Mouse (Mus musculus): ENCODE measurements around the gene Kat14. TPM values are rescaled to one million over a fixed set of nuclear protein-coding genes. Genes with fewer than 3 reads are reported as not detected.
A peak's percentile ranks its signal among the peaks of the same experiment; 100 is the strongest.

The Kat14 gene
- 24.3 and 25.6 TPM in 2 replicates for polyA plus RNA-seq (2015; fragmentation: Nextera tagmentation; extraction: Ambion mirVana)

GRCm38 (mm10) chr2:144368400-144369019 lies at the start of gene Kat14, which contains the start of gene Pet117:
Gene Kat14, plus strand, starts transcription at chr2:144368983.
Gene Pet117, plus strand, starts transcription at chr2:144368996.
- Histone ChIP-seq H3K4me1 (peaks cover 26% of the 10 kb centered on the region), H3K9ac (replicated peaks) (peak within 1 kb of the TSS; percentile 83), H3K9me3 (replicated peaks) (no peaks in the 10 kb centered on the region), H3K27ac (replicated peaks) (peak within 1 kb of the TSS; percentile 97), H3K27me3 (replicated peaks) (no peaks in the 10 kb centered on the region), H3K4me2 (peak within 1 kb of the TSS; percentile 72), H3K36me3 (peaks cover 5% of the 10 kb centered on the region), H3K4me3 (replicated peaks) (peak within 1 kb of the TSS; percentile 88)
- peak; percentile 96 for ATAC-seq (ENCODE audit: low FRiP score)
- WGBS: 6% methylated on average over 38 of the region's 38 CpGs

DNA sequence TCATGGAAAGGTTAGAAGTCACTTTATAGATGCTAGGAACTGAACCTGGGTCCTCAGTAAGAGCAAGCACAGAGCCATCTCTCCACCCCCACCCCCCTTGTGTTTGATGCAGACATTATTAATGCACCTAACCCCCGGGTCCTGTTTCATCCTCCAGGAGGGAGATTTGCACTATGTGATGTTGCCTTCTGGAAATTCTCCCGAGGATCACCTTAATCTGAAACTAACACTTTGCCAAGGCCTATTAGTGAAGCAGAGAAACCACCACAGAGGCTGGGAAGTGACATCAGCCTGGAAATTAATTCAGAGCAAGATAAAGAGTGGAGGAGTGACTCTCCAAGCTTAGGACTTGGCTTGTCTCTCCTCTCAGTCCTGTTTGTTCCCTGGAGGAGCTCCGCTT lies 44.6 kb upstream of the Kat14 start:
- no peaks in the 10 kb centered on the region for H3K9me3 ChIP-seq (replicated peaks)
- H3K27ac ChIP-seq (replicated peaks): no peak overlapping the region
- H3K4me3 ChIP-seq (replicated peaks): no peak overlapping the region
- no peaks in the 10 kb centered on the region for H3K36me3 ChIP-seq
- 69% methylated on average over 3 of the region's 3 CpGs for WGBS
- no peak for ATAC-seq (ENCODE audit: low FRiP score)
- no peak overlapping the region for H3K4me2 ChIP-seq
- no peak overlapping the region for H3K9ac ChIP-seq (replicated peaks)
- peaks cover 17% of the 10 kb centered on the region for H3K27me3 ChIP-seq (replicated peaks)
- H3K4me1 ChIP-seq: no peaks in the 10 kb centered on the region

DNA sequence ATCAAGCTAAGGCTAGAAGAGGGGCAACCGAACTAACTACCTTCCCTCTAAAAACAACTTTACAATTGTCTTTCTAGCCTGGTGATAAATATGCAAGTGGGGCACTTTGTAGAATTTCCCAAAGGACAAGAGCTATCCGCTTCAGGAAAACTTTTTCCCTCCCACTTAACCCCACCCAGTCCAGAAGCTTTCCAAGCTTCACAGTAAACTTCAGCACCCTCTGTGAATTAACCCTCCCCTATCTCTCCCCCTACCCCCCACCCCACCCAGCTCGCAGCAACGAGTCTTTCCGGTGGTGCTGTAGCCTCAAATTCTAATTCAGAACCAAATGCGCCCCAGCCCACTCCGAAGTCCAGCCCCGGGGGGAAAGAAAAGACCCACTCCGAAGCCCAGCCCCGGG lies 39.3 kb upstream of the Kat14 start:
- 3% methylated on average over 10 of the region's 10 CpGs for WGBS
- H3K4me3 ChIP-seq (replicated peaks): no peak overlapping the region
- no peaks in the 10 kb centered on the region for H3K9me3 ChIP-seq (replicated peaks)
- peaks cover 37% of the 10 kb centered on the region for H3K4me1 ChIP-seq
- peak overlapping the region; percentile 96; the same call in 1 of the 2 replicates for H3K4me2 ChIP-seq
- H3K36me3 ChIP-seq: no peaks in the 10 kb centered on the region
- ATAC-seq (ENCODE audit: low FRiP score): no peak
- no peak overlapping the region for H3K27ac ChIP-seq (replicated peaks)
- H3K9ac ChIP-seq (replicated peaks): no peak overlapping the region
- H3K27me3 ChIP-seq (replicated peaks): peaks cover 67% of the 10 kb centered on the region

- peak overlapping the region; percentile 96 for H3K4me2 ChIP-seq
- ATAC-seq (ENCODE audit: low FRiP score): no peak
Observed at GRCm38 (mm10) chr2:144329937-144330336, 38.8 kb upstream of the Kat14 start.

DNA sequence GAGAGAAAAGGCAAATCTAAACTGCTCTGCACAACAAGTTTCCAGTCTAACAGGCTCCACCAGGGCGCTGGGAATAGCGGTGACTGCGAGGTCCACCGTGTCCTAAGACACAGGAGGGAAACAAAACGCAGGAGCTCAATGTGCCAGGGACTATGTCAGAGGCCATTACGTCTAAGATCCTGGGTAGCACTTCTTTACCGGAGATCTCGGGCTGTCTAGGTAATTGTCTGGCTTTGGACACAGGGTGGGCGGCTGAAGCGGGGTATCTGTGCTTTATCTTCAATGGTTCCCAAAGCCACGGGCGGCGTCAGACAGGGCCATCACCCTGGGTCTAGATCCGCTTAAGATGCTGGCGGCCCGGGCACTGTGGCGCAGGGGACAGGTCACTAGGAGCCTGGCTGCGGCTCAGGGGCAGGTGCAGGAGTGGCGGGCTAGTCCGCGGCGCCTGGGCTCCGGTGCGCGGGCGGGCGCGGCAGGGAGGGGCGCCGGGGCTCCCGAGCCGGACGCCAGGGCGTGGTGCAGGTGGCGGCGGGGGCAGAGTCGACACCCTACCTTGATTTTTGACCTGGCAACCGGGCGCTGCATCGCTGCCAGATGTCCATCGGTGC lies 38.3 kb upstream of the Kat14 start:
- H3K4me3 ChIP-seq (replicated peaks): peak overlapping the region; percentile 51
- H3K36me3 ChIP-seq: no peaks in the 10 kb centered on the region
- H3K27ac ChIP-seq (replicated peaks): no peak overlapping the region
- H3K9me3 ChIP-seq (replicated peaks): no peaks in the 10 kb centered on the region
- peak overlapping the region; percentile 96 for H3K4me2 ChIP-seq
- under 1% methylated on average over 28 of the region's 41 CpGs for WGBS
- peaks cover 37% of the 10 kb centered on the region for H3K4me1 ChIP-seq
- peaks cover 77% of the 10 kb centered on the region for H3K27me3 ChIP-seq (replicated peaks)
- peak overlapping the region; percentile 45 for H3K9ac ChIP-seq (replicated peaks)
- ATAC-seq (ENCODE audit: low FRiP score): peak; percentile 36

More at GRCm38 (mm10) chr2:144329937-144330336, 38.8 kb upstream of the Kat14 start:
- H3K4me3 ChIP-seq (replicated peaks): peak overlapping the region; percentile 51; the same call in 1 of the 2 replicates
- H3K4me1 ChIP-seq: peaks cover 37% of the 10 kb centered on the region
- H3K9ac ChIP-seq (replicated peaks): no peak overlapping the region
- peaks cover 72% of the 10 kb centered on the region for H3K27me3 ChIP-seq (replicated peaks)
- H3K9me3 ChIP-seq (replicated peaks): no peaks in the 10 kb centered on the region
- H3K27ac ChIP-seq (replicated peaks): no peak overlapping the region
- 1% methylated on average over 10 of the region's 10 CpGs for WGBS
- H3K36me3 ChIP-seq: no peaks in the 10 kb centered on the region

DNA sequence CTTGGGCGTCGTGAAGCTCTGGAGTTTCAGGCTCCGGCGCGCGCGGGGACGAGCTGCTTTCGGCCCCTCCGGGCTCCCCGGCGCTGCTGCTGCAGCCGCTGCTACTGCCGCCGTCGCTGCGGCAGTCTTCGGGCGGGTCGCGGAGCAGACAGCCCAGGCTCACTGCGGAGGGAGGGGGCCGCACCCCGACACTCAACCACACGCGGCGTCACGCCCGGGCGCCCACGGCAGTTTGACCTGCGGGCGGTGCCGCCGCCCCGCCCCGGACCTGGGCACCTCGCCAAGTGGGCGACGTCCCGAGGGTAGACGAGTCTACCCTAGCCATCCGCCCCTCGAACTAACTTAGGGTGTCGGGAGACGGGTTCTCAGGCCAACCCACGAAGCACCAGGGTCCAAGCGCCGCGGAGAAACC lies 37.8 kb upstream of the Kat14 start:
- Histone ChIP-seq H3K9me3 (replicated peaks) (no peaks in the 10 kb centered on the region), H3K27ac (replicated peaks) (no peak overlapping the region), H3K4me3 (replicated peaks) (peak overlapping the region; percentile 51), H3K4me1 (peaks cover 37% of the 10 kb centered on the region), H3K9ac (replicated peaks) (peak overlapping the region; percentile 45), H3K27me3 (replicated peaks) (peaks cover 81% of the 10 kb centered on the region), H3K36me3 (no peaks in the 10 kb centered on the region), H3K4me2 (peak overlapping the region; percentile 96)
- ATAC-seq (ENCODE audit: low FRiP score): peak; percentile 73; the same call in 1 of the 2 replicates
- WGBS: under 1% methylated on average over 50 of the region's 50 CpGs

DNA sequence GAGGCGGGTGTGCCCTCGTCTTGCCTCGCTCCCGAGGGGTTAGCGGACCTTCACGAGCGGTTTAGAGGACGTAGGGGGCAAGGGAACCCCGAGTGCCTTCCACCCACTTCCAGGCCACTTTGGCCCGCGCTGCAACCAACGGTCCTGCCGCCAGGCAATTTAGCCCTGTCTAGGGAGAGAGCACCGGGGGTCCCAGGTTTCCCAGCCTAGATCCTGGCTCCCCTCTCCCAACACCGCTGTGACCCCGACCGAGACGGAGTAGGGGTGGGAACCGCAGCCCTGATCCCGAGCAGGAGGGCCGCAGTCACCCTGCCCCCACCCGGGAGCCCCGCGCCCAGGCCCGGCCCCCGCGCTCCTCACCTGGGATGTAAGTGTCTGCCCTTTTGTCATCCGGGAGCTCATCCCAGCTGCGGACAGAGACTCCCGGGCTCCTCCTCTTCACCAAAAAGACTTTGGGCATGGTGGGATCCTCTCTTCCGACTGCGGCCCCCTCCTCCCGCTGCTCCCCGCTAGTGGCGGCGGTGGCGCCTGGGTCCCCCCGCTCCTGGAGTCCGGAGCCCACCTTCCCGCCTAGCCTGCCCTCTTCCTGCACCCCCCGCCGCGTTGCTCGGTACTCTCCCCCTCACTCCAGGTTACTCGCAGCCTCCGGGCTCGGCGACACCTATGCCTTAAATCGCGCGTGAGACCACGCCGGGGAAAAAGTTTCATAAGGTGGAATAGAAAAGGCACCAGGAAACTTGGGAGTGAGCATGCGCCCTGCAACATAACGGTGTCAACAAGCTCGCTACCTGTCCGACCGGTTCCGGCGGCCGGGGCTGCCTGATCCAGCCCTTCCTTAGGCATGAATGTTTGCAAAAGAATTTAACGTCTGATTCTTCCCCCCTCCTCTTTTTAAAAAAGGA lies 37.1 kb upstream of the Kat14 start, which contains the start of gene Ovol2:
TSS of gene Ovol2 (minus strand) at position 746 of the 902 bp plus-strand sequence.
- WGBS: under 1% methylated on average over 61 of the region's 62 CpGs
- Histone ChIP-seq H3K4me3 (replicated peaks) (peak within 1 kb of the TSS; percentile 51), H3K27ac (replicated peaks) (no peak within 1 kb of the TSS), H3K9ac (replicated peaks) (peak within 1 kb of the TSS; percentile 45), H3K27me3 (replicated peaks) (peaks cover 79% of the 10 kb centered on the region), H3K4me1 (peaks cover 37% of the 10 kb centered on the region), H3K36me3 (no peaks in the 10 kb centered on the region), H3K4me2 (peak within 1 kb of the TSS; percentile 96), H3K9me3 (replicated peaks) (no peaks in the 10 kb centered on the region)
- no peak; the same call in 1 of the 2 replicates for ATAC-seq (ENCODE audit: low FRiP score)

- Histone ChIP-seq H3K27ac (replicated peaks) (no peak overlapping the region), H3K9me3 (replicated peaks) (no peaks in the 10 kb centered on the region), H3K36me3 (no peaks in the 10 kb centered on the region), H3K4me2 (peak overlapping the region; percentile 96), H3K9ac (replicated peaks) (no peak overlapping the region), H3K4me3 (replicated peaks) (peak overlapping the region; percentile 51), H3K27me3 (replicated peaks) (peaks cover 79% of the 10 kb centered on the region), H3K4me1 (peaks cover 37% of the 10 kb centered on the region)
- ATAC-seq (ENCODE audit: low FRiP score): no peak
- 6% methylated on average over 9 of the region's 9 CpGs for WGBS
Observed at GRCm38 (mm10) chr2:144332486-144332885, 36.3 kb upstream of the Kat14 start.

GRCm38 (mm10) chr2:144333138-144333842 lies 35.5 kb upstream of the Kat14 start:
- Histone ChIP-seq H3K4me2 (peak overlapping the region; percentile 96), H3K4me1 (peaks cover 37% of the 10 kb centered on the region), H3K4me3 (replicated peaks) (peak overlapping the region; percentile 51), H3K36me3 (no peaks in the 10 kb centered on the region), H3K27me3 (replicated peaks) (peaks cover 73% of the 10 kb centered on the region), H3K9ac (replicated peaks) (peak overlapping the region; percentile 34; the same call in 1 of the 2 replicates), H3K27ac (replicated peaks) (no peak overlapping the region), H3K9me3 (replicated peaks) (no peaks in the 10 kb centered on the region)
- ATAC-seq (ENCODE audit: low FRiP score): no peak
- WGBS: 8% methylated on average over 28 of the region's 28 CpGs

- no peaks in the 10 kb centered on the region for H3K36me3 ChIP-seq
- no peak overlapping the region for H3K4me3 ChIP-seq (replicated peaks)
- peaks cover 35% of the 10 kb centered on the region for H3K27me3 ChIP-seq (replicated peaks)
- no peak overlapping the region for H3K9ac ChIP-seq (replicated peaks)
- no peak for ATAC-seq (ENCODE audit: low FRiP score)
- H3K27ac ChIP-seq (replicated peaks): no peak overlapping the region
- WGBS: 78% methylated on average over 3 of the region's 3 CpGs
- H3K4me1 ChIP-seq: peaks cover 13% of the 10 kb centered on the region
- no peak overlapping the region for H3K4me2 ChIP-seq
- H3K9me3 ChIP-seq (replicated peaks): no peaks in the 10 kb centered on the region
Observed at GRCm38 (mm10) chr2:144337230-144337629, 31.6 kb upstream of the Kat14 start.

DNA sequence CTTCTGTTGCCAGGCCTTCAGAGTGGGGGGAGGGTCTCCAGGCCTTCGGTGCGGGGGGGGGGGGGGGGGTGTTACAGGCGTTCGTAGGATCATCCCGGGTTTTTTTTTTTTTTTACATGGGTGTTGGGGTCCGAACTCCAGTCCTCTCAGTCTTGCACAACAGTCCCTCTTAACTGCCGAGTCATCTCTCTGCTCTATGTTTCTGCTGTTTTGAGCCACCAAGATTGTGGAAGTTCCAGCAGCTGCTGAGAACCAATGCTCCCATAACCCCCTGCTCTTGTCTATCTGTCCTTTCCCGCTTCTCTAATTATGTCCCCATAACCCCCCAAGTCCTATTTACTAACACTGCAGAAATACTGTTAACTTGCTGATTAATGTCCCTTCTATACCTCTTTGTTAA lies 31.1 kb upstream of the Kat14 start:
- Histone ChIP-seq H3K9me3 (replicated peaks) (no peaks in the 10 kb centered on the region), H3K27ac (replicated peaks) (no peak overlapping the region), H3K9ac (replicated peaks) (no peak overlapping the region), H3K4me3 (replicated peaks) (no peak overlapping the region), H3K4me2 (no peak overlapping the region), H3K4me1 (peaks cover 8% of the 10 kb centered on the region), H3K36me3 (no peaks in the 10 kb centered on the region), H3K27me3 (replicated peaks) (peaks cover 30% of the 10 kb centered on the region)
- ATAC-seq (ENCODE audit: low FRiP score): no peak
- WGBS: 78% methylated on average over 7 of the region's 8 CpGs
